Mouse (Mus musculus): Measurements from ENCODE around the gene Nyap2. TPM values are rescaled to one million over a fixed set of nuclear protein-coding genes. Genes with fewer than 3 reads are reported as not detected.

The Nyap2 gene
- polyA plus RNA-seq (2015; fragmentation: Nextera tagmentation; extraction: Ambion mirVana) = 22.5 and 23.4 TPM in 2 replicates

- WGBS = 14% methylated on average over 16 of the region's 16 CpGs
- no peaks in the 10 kb centered on the region for H3K9me3 ChIP-seq (replicated peaks)
- peak within 1 kb of the TSS; percentile 60 for H3K4me2 ChIP-seq
- peak within 1 kb of the TSS; percentile 96 for H3K27ac ChIP-seq (replicated peaks)
- no peaks in the 10 kb centered on the region for H3K36me3 ChIP-seq
- H3K27me3 ChIP-seq (replicated peaks) = no peaks in the 10 kb centered on the region
- peak within 1 kb of the TSS; percentile 50 for H3K4me3 ChIP-seq (replicated peaks)
- H3K9ac ChIP-seq (replicated peaks) = peak within 1 kb of the TSS; percentile 62
- 0 out of 2 replicates have a peak, but pooled peaks cover 3% of the 10 kb centered on the region for H3K4me1 ChIP-seq
- ATAC-seq (ENCODE audit: low FRiP score) = peak; percentile 89
These were observed at the start of gene Nyap2 for GRCm38 (mm10) chr1:81076831-81077664. TSS of gene Nyap2 (plus strand) at chr1:81076950.

- no peaks in the 10 kb centered on the region for H3K36me3 ChIP-seq
- no peak for ATAC-seq (ENCODE audit: low FRiP score)
- H3K4me1 ChIP-seq = no peaks in the 10 kb centered on the region
- H3K27me3 ChIP-seq (replicated peaks) = no peaks in the 10 kb centered on the region
- no peaks in the 10 kb centered on the region for H3K9me3 ChIP-seq (replicated peaks)
- 41% methylated on average over 5 of the region's 5 CpGs for WGBS
- H3K9ac ChIP-seq (replicated peaks) = no peak overlapping the region
- no peak overlapping the region for H3K4me3 ChIP-seq (replicated peaks)
- H3K4me2 ChIP-seq = no peak overlapping the region
- H3K27ac ChIP-seq (replicated peaks) = no peak overlapping the region
These were observed 33.6 kb upstream of the Nyap2 start for GRCm38 (mm10) chr1:81042907-81043868.

GRCm38 (mm10) chr1:81058340-81058739 lies 18.4 kb upstream of the Nyap2 start:
- WGBS = 36% methylated on average over 5 of the region's 5 CpGs
- Histone ChIP-seq H3K4me3 (replicated peaks) (no peak overlapping the region), H3K27me3 (replicated peaks) (no peaks in the 10 kb centered on the region), H3K4me1 (no peaks in the 10 kb centered on the region; the same call in 1 of the 2 replicates), H3K4me2 (no peak overlapping the region), H3K9ac (replicated peaks) (no peak overlapping the region), H3K36me3 (no peaks in the 10 kb centered on the region), H3K27ac (replicated peaks) (no peak overlapping the region), H3K9me3 (replicated peaks) (no peaks in the 10 kb centered on the region)
- ATAC-seq (ENCODE audit: low FRiP score) = peak; percentile 61; the same call in 1 of the 2 replicates

- H3K4me1 ChIP-seq = no peaks in the 10 kb centered on the region; the same call in 1 of the 2 replicates
- no peak overlapping the region for H3K27ac ChIP-seq (replicated peaks)
- H3K27me3 ChIP-seq (replicated peaks) = no peaks in the 10 kb centered on the region
- H3K36me3 ChIP-seq = no peaks in the 10 kb centered on the region
- ATAC-seq (ENCODE audit: low FRiP score) = no peak
- 81% methylated on average over 2 of the region's 2 CpGs for WGBS
- no peak overlapping the region for H3K9ac ChIP-seq (replicated peaks)
- no peak overlapping the region for H3K4me3 ChIP-seq (replicated peaks)
- H3K4me2 ChIP-seq = no peak overlapping the region
- H3K9me3 ChIP-seq (replicated peaks) = no peaks in the 10 kb centered on the region
These were observed 17.9 kb upstream of the Nyap2 start for GRCm38 (mm10) chr1:81058835-81059234.

GRCm38 (mm10) chr1:81062811-81063210 lies 13.9 kb upstream of the Nyap2 start:
- 76% methylated on average over 2 of the region's 2 CpGs for WGBS
- ATAC-seq (ENCODE audit: low FRiP score) = no peak

GRCm38 (mm10) chr1:81076259-81076658 lies 491 bp upstream of the Nyap2 start:
- 20% methylated on average over 9 of the region's 9 CpGs for WGBS

More at GRCm38 (mm10) chr1:81062811-81063210, 13.9 kb upstream of the Nyap2 start:
- Histone ChIP-seq H3K27ac (replicated peaks) (no peak overlapping the region), H3K4me1 (no peaks in the 10 kb centered on the region; the same call in 1 of the 2 replicates), H3K9me3 (replicated peaks) (no peaks in the 10 kb centered on the region), H3K36me3 (no peaks in the 10 kb centered on the region), H3K4me3 (replicated peaks) (no peak overlapping the region), H3K27me3 (replicated peaks) (no peaks in the 10 kb centered on the region), H3K4me2 (no peak overlapping the region), H3K9ac (replicated peaks) (no peak overlapping the region)

GRCm38 (mm10) chr1:81077665-81078314 lies 1.0 kb downstream of the Nyap2 start:
- ATAC-seq (ENCODE audit: low FRiP score) = 0 out of 2 replicates have a peak, but pooled peaks have one; percentile 43

More at GRCm38 (mm10) chr1:81076259-81076658, 491 bp upstream of the Nyap2 start:
- H3K9ac ChIP-seq (replicated peaks) = peak overlapping the region; percentile 62; the same call in 1 of the 2 replicates
- 0 out of 2 replicates have a peak, but pooled peaks cover 3% of the 10 kb centered on the region for H3K4me1 ChIP-seq
- no peaks in the 10 kb centered on the region for H3K27me3 ChIP-seq (replicated peaks)
- peak overlapping the region; percentile 50 for H3K4me3 ChIP-seq (replicated peaks)
- H3K9me3 ChIP-seq (replicated peaks) = no peaks in the 10 kb centered on the region
- peak; percentile 91 for ATAC-seq (ENCODE audit: low FRiP score)
- peak overlapping the region; percentile 60 for H3K4me2 ChIP-seq
- peak overlapping the region; percentile 96 for H3K27ac ChIP-seq (replicated peaks)
- no peaks in the 10 kb centered on the region for H3K36me3 ChIP-seq

GRCm38 (mm10) chr1:81087485-81087884 lies 10.7 kb downstream of the Nyap2 start:
- peaks cover 7% of the 10 kb centered on the region; the same call in 1 of the 2 replicates for H3K4me1 ChIP-seq
- no peak overlapping the region for H3K9ac ChIP-seq (replicated peaks)
- H3K9me3 ChIP-seq (replicated peaks) = no peaks in the 10 kb centered on the region
- H3K4me2 ChIP-seq = no peak overlapping the region
- no peaks in the 10 kb centered on the region for H3K36me3 ChIP-seq
- H3K4me3 ChIP-seq (replicated peaks) = no peak overlapping the region
- no peak for ATAC-seq (ENCODE audit: low FRiP score)
- 75% methylated on average over 5 of the region's 5 CpGs for WGBS
- no peak overlapping the region for H3K27ac ChIP-seq (replicated peaks)
- H3K27me3 ChIP-seq (replicated peaks) = no peaks in the 10 kb centered on the region

More at GRCm38 (mm10) chr1:81077665-81078314, 1.0 kb downstream of the Nyap2 start:
- Histone ChIP-seq H3K27ac (replicated peaks) (peak overlapping the region; percentile 96), H3K9me3 (replicated peaks) (no peaks in the 10 kb centered on the region), H3K4me2 (peak overlapping the region; percentile 60), H3K9ac (replicated peaks) (peak overlapping the region; percentile 62), H3K4me3 (replicated peaks) (peak overlapping the region; percentile 50), H3K4me1 (0 out of 2 replicates have a peak, but pooled peaks cover 3% of the 10 kb centered on the region), H3K36me3 (no peaks in the 10 kb centered on the region), H3K27me3 (replicated peaks) (no peaks in the 10 kb centered on the region)
- 41% methylated on average over 9 of the region's 9 CpGs for WGBS

GRCm38 (mm10) chr1:81090400-81090799 lies 13.7 kb downstream of the Nyap2 start:
- 93% methylated on average over 1 of the region's 1 CpGs for WGBS
- Histone ChIP-seq H3K36me3 (no peaks in the 10 kb centered on the region), H3K9me3 (replicated peaks) (no peaks in the 10 kb centered on the region), H3K9ac (replicated peaks) (no peak overlapping the region), H3K4me3 (replicated peaks) (no peak overlapping the region), H3K27me3 (replicated peaks) (no peaks in the 10 kb centered on the region), H3K4me1 (peaks cover 7% of the 10 kb centered on the region; the same call in 1 of the 2 replicates), H3K4me2 (no peak overlapping the region), H3K27ac (replicated peaks) (no peak overlapping the region)
- ATAC-seq (ENCODE audit: low FRiP score) = no peak

GRCm38 (mm10) chr1:81090979-81091378 lies 14.2 kb downstream of the Nyap2 start:
- Histone ChIP-seq H3K9me3 (replicated peaks) (no peaks in the 10 kb centered on the region), H3K36me3 (no peaks in the 10 kb centered on the region), H3K9ac (replicated peaks) (no peak overlapping the region), H3K4me2 (no peak overlapping the region), H3K27ac (replicated peaks) (no peak overlapping the region), H3K4me3 (replicated peaks) (no peak overlapping the region), H3K4me1 (peaks cover 7% of the 10 kb centered on the region; the same call in 1 of the 2 replicates), H3K27me3 (replicated peaks) (no peaks in the 10 kb centered on the region)
- no peak for ATAC-seq (ENCODE audit: low FRiP score)
- WGBS = 84% methylated on average over 3 of the region's 3 CpGs

- Histone ChIP-seq H3K27me3 (replicated peaks) (no peaks in the 10 kb centered on the region), H3K27ac (replicated peaks) (no peak overlapping the region), H3K36me3 (no peaks in the 10 kb centered on the region), H3K9me3 (replicated peaks) (no peaks in the 10 kb centered on the region), H3K9ac (replicated peaks) (no peak overlapping the region), H3K4me2 (no peak overlapping the region), H3K4me1 (peaks cover 7% of the 10 kb centered on the region; the same call in 1 of the 2 replicates), H3K4me3 (replicated peaks) (no peak overlapping the region)
- no peak for ATAC-seq (ENCODE audit: low FRiP score)
- WGBS = 56% methylated on average over 2 of the region's 2 CpGs
These were observed 15.3 kb downstream of the Nyap2 start for GRCm38 (mm10) chr1:81092056-81092455.
